Mouse (Mus musculus) forebrain, embryonic 15.5 days (tissue): ENCODE results near the gene Vmn2r67. TPM values are rescaled to one million over a fixed set of nuclear protein-coding genes. Genes with fewer than 3 reads are reported as not detected.
"Not testable (repeated sequence)": the region's sequence is repeated elsewhere in the genome, so short reads cannot be mapped to it uniquely, and the experiment has no call there.

Source experiments
- ATAC-seq: fragments of 200-750 bp; cut with Nextera tagmentation; replicated peaks from 2 replicates; pipeline ENCODE4 v1.8.0; 2017; ENCODE audit warnings: mild to moderate bottlenecking, moderate TSS enrichment, moderate library complexity
- H3K27ac ChIP-seq: fragments of 300-500 bp; sonication (generic); replicated peaks from 2 replicates; pipeline ENCODE4 v1.5.1; 2015; ENCODE audit warnings: mild to moderate bottlenecking, inconsistent platforms
- H3K27me3 ChIP-seq: fragments of 300-500 bp; sonication (generic); 2 replicates; pipeline ENCODE4 v1.6.1; 2015; ENCODE audit warnings: inconsistent platforms
- H3K36me3 ChIP-seq: fragments of 300-500 bp; sonication (generic); 2 replicates; pipeline ENCODE4 v1.6.1; 2015; ENCODE audit warnings: mild to moderate bottlenecking, inconsistent platforms
- H3K4me1 ChIP-seq: fragments of 300-500 bp; sonication (generic); 2 replicates; pipeline ENCODE4 v1.6.1; 2015; ENCODE audit warnings: inconsistent platforms
- H3K4me2 ChIP-seq: fragments of 300-500 bp; sonication (generic); replicated peaks from 2 replicates; pipeline ENCODE4 v1.6.1; 2015; ENCODE audit warnings: mild to moderate bottlenecking, inconsistent platforms
- H3K4me3 ChIP-seq: fragments of 300-500 bp; sonication (generic); 2 replicates; pipeline ENCODE4 v1.5.1; 2015; ENCODE audit warnings: mild to moderate bottlenecking, inconsistent platforms
- H3K9ac ChIP-seq: fragments of 300-500 bp; sonication (generic); replicated peaks from 2 replicates; pipeline ENCODE4 v1.6.1; 2015; ENCODE audit warnings: mild to moderate bottlenecking, inconsistent platforms
- H3K9me3 ChIP-seq: fragments of 300-500 bp; sonication (generic); 2 replicates; pipeline ENCODE4 v1.6.1; 2016; ENCODE audit warnings: inconsistent platforms
- WGBS: fragments of 180-500 bp; shearing (Covaris S2); methylation state at CpG from one replicate; pipeline ENCODE4 v1.1.7; 2015; ENCODE audit warnings: mixed read lengths; 5-methylcytosine and 5-hydroxymethylcytosine counted together
- polyA plus RNA-seq: library from polyadenylated mRNA; unstranded; fragments of >200 nt; fragmentation: Nextera tagmentation; extraction: Ambion mirVana; gene quantifications from 2 replicates; pipeline ENCODE4 v1.2.1, GENCODE M21; 2015

The Vmn2r67 gene
- polyA plus RNA-seq = not detected in 2 replicates

- H3K27ac ChIP-seq = no peak within 1 kb of the TSS
- H3K4me3 ChIP-seq = no peak within 1 kb of the TSS
- no peaks in the 10 kb centered on the region for H3K4me1 ChIP-seq
- H3K27me3 ChIP-seq = no peaks in the 10 kb centered on the region
- no peaks in the 10 kb centered on the region for H3K36me3 ChIP-seq
- peaks cover 4% of the 10 kb centered on the region for H3K9me3 ChIP-seq
- WGBS = 81% methylated on average over 3 of the region's 3 CpGs
- H3K4me2 ChIP-seq = no peak within 1 kb of the TSS
- no peak for ATAC-seq
- no peak within 1 kb of the TSS for H3K9ac ChIP-seq
These were observed at the start of gene Vmn2r67 for GRCm38 (mm10) chr7:85155898-85156297. Vmn2r67 (minus strand) TSS chr7:85155998.

- WGBS = 38% methylated on average over 2 of the region's 2 CpGs
- H3K9ac ChIP-seq = not testable (repeated sequence)
These were observed 51.3 kb downstream of the Vmn2r67 start for GRCm38 (mm10) chr7:85104531-85104930.

More at GRCm38 (mm10) chr7:85104531-85104930, 51.3 kb downstream of the Vmn2r67 start:
- not testable (repeated sequence) for H3K27ac ChIP-seq, H3K4me1 ChIP-seq, H3K27me3 ChIP-seq, H3K36me3 ChIP-seq, H3K4me3 ChIP-seq, H3K9me3 ChIP-seq, ATAC-seq, H3K4me2 ChIP-seq

Other genes with a start within 250 kb of the Vmn2r67 start
- not detected in 2 replicates for gene Vmn2r65, start 191.9 kb downstream of the Vmn2r67 start, polyA plus RNA-seq
- gene Vmn2r66, start 143.7 kb downstream of the Vmn2r67 start, polyA plus RNA-seq = not detected in 2 replicates
- not detected in 2 replicates for gene Vmn2r68, start 81.8 kb upstream of the Vmn2r67 start, polyA plus RNA-seq